Mouse (Mus musculus) liver, adult 2 months (tissue): ENCODE results near the gene Mapk10. TPM values are rescaled to one million over a fixed set of nuclear protein-coding genes. Genes with fewer than 3 reads are reported as not detected.

Experiments
- DNase-seq: peaks from one replicate; pipeline ENCODE4 v3.0.0-alpha.2; 2011; ENCODE audit warnings: low read depth, low spot score; ENCODE audit errors: extremely low read depth
- H3K27ac ChIP-seq: fragments of 200-500 bp; replicated peaks from 2 replicates; pipeline ENCODE4 v1.5.1; 2012; ENCODE audit warnings: low read depth, mild to moderate bottlenecking, control low read depth, inconsistent platforms, low read length; ENCODE audit not compliant: insufficient read depth
- H3K27me3 ChIP-seq: fragments of 200-500 bp; 2 replicates; pipeline ENCODE4 v1.6.1; 2012; ENCODE audit warnings: mild to moderate bottlenecking, moderate library complexity, low read length, inconsistent platforms; ENCODE audit not compliant: control insufficient read depth, insufficient read depth
- H3K36me3 ChIP-seq: fragments of 200-500 bp; 2 replicates; pipeline ENCODE4 v1.6.1; 2012; ENCODE audit warnings: low read length, inconsistent platforms; ENCODE audit not compliant: control insufficient read depth, insufficient read depth
- H3K4me1 ChIP-seq: fragments of 200-500 bp; 2 replicates; pipeline ENCODE4 v1.6.1; 2011; ENCODE audit warnings: low read length; ENCODE audit not compliant: control insufficient read depth, insufficient read depth
- H3K4me3 ChIP-seq: fragments of 200-500 bp; 2 replicates; pipeline ENCODE4 v1.5.1; 2011; ENCODE audit warnings: low read depth, mild to moderate bottlenecking, control low read depth, low read length, moderate library complexity; ENCODE audit not compliant: insufficient read depth
- H3K79me2 ChIP-seq: fragments of 200-500 bp; 2 replicates; pipeline ENCODE4 v1.6.1; 2012; ENCODE audit warnings: inconsistent platforms, mild to moderate bottlenecking, low read length, moderate library complexity; ENCODE audit not compliant: control insufficient read depth, insufficient read depth
- H3K9ac ChIP-seq: fragments of 200-500 bp; 2 replicates; pipeline ENCODE4 v1.6.1; 2012; ENCODE audit warnings: low read depth, mild to moderate bottlenecking, control low read depth, inconsistent platforms, low read length
- CTCF ChIP-seq: fragments of 200-500 bp; IDR thresholded peaks from 2 replicates; pipeline ENCODE4 v1.5.1; 2011; ENCODE audit warnings: low read depth, low read length, control low read depth
- POLR2A ChIP-seq: fragments of 200-500 bp; IDR thresholded peaks from 2 replicates; pipeline ENCODE4 v1.6.1; 2011; ENCODE audit warnings: low read length, control low read depth; ENCODE audit not compliant: insufficient read depth; ENCODE audit errors: extremely low read depth
- WGBS: fragments of 180-500 bp; shearing (Covaris S2); methylation state at CpG from one replicate; pipeline ENCODE4 v1.1.7; 2018; 5-methylcytosine and 5-hydroxymethylcytosine counted together
- polyA plus RNA-seq: library from polyadenylated mRNA; depleted of rRNA; stranded (reverse); fragments of >200 nt; gene quantifications from 2 replicates; pipeline ENCODE4 v1.2.3, GENCODE M21; 2012
- total RNA-seq: library from RNA; depleted of rRNA; stranded (reverse); fragments of >200 nt; gene quantifications from 2 replicates; pipeline ENCODE4 v1.2.3, GENCODE M21; 2014

Mapk10 gene
- total and polyA plus RNA-seq, 2 experiments, result not detected

- Histone ChIP-seq H3K4me1 (no peaks in the 10 kb centered on the region), H3K79me2 (no peaks in the 10 kb centered on the region), H3K27ac (no peak overlapping the region), H3K36me3 (no peaks in the 10 kb centered on the region), H3K4me3 (no peak overlapping the region), H3K9ac (no peak overlapping the region), H3K27me3 (no peaks in the 10 kb centered on the region)
- no peak for DNase-seq
- 77% methylated on average over 13 of the region's 13 CpGs for WGBS
- TF ChIP-seq CTCF, result no peak
- TF ChIP-seq POLR2A, result no peak
Measured at GRCm38 (mm10) chr5:103028940-103029621, 182.1 kb downstream of the Mapk10 start.

- TF ChIP-seq POLR2A, result no peak
- TF ChIP-seq CTCF, result no peak
- Histone ChIP-seq H3K4me3 (no peak overlapping the region), H3K27me3 (no peaks in the 10 kb centered on the region), H3K36me3 (no peaks in the 10 kb centered on the region), H3K27ac (no peak overlapping the region), H3K9ac (no peak overlapping the region), H3K79me2 (no peaks in the 10 kb centered on the region), H3K4me1 (no peaks in the 10 kb centered on the region)
- 68% methylated on average over 7 of the region's 7 CpGs for whole genome bisulfite sequencing
- DNase-seq, result no peak
Measured at GRCm38 (mm10) chr5:103022504-103023172, 188.5 kb downstream of the Mapk10 start.

GRCm38 (mm10) chr5:103021479-103021878 lies 189.7 kb downstream of the Mapk10 start:
- no peak for TF ChIP-seq CTCF
- TF ChIP-seq POLR2A, result no peak
- 81% methylated on average over 8 of the region's 8 CpGs for WGBS

GRCm38 (mm10) chr5:103020954-103021353 lies 190.2 kb downstream of the Mapk10 start:
- H3K4me3 ChIP-seq, result no peak overlapping the region

More at GRCm38 (mm10) chr5:103021479-103021878, 189.7 kb downstream of the Mapk10 start:
- H3K36me3 ChIP-seq, result no peaks in the 10 kb centered on the region
- H3K9ac ChIP-seq, result no peak overlapping the region
- no peaks in the 10 kb centered on the region for H3K4me1 ChIP-seq
- H3K4me3 ChIP-seq, result no peak overlapping the region
- no peaks in the 10 kb centered on the region for H3K79me2 ChIP-seq
- no peaks in the 10 kb centered on the region for H3K27me3 ChIP-seq
- H3K27ac ChIP-seq, result no peak overlapping the region
- DNase-seq, result no peak

GRCm38 (mm10) chr5:103020127-103020526 lies 191.0 kb downstream of the Mapk10 start:
- no peaks in the 10 kb centered on the region for H3K4me1 ChIP-seq
- H3K9ac ChIP-seq, result no peak overlapping the region
- H3K4me3 ChIP-seq, result no peak overlapping the region
- H3K79me2 ChIP-seq, result no peaks in the 10 kb centered on the region
- DNase-seq, result no peak
- TF ChIP-seq CTCF (no peak), POLR2A (no peak)
- H3K27ac ChIP-seq, result no peak overlapping the region
- 88% methylated on average over 5 of the region's 5 CpGs for WGBS
- H3K27me3 ChIP-seq, result no peaks in the 10 kb centered on the region
- H3K36me3 ChIP-seq, result no peaks in the 10 kb centered on the region

More at GRCm38 (mm10) chr5:103020954-103021353, 190.2 kb downstream of the Mapk10 start:
- 67% methylated on average over 3 of the region's 3 CpGs for WGBS
- H3K79me2 ChIP-seq, result no peaks in the 10 kb centered on the region
- no peak overlapping the region for H3K27ac ChIP-seq
- H3K4me1 ChIP-seq, result no peaks in the 10 kb centered on the region
- no peak overlapping the region for H3K9ac ChIP-seq
- TF ChIP-seq CTCF, result no peak
- TF ChIP-seq POLR2A, result no peak
- H3K36me3 ChIP-seq, result no peaks in the 10 kb centered on the region
- no peak for DNase-seq
- H3K27me3 ChIP-seq, result no peaks in the 10 kb centered on the region

GRCm38 (mm10) chr5:103017637-103018036 lies 193.5 kb downstream of the Mapk10 start:
- Histone ChIP-seq H3K79me2 (no peaks in the 10 kb centered on the region), H3K4me3 (no peak overlapping the region), H3K9ac (no peak overlapping the region), H3K4me1 (no peaks in the 10 kb centered on the region), H3K36me3 (no peaks in the 10 kb centered on the region), H3K27ac (no peak overlapping the region), H3K27me3 (no peaks in the 10 kb centered on the region)
- DNase-seq, result no peak
- WGBS, result 73% methylated on average over 7 of the region's 7 CpGs
- TF ChIP-seq CTCF (no peak), POLR2A (no peak)
